Mouse (Mus musculus) cerebellum, postnatal 36 days (tissue): Measurements from ENCODE around the gene Tmem140.

Experiments used
- DNase-seq, 2 experiments: peaks; one replicate each; pipeline ENCODE4 v3.0.0; 2021 to 2022; ENCODE audit warnings: mixed read lengths in 2 of 2

The Tmem140 gene

GRCm38 (mm10) chr6:34909631-34910345 is 46.8 kb downstream of the Tmem140 start:
- DNase-seq: no peak

- peak; percentile 93 for DNase-seq
Observed at GRCm38 (mm10) chr6:34910371-34911219, 47.6 kb downstream of the Tmem140 start, which contains the start of gene Wdr91. TSS of gene Wdr91 (minus strand) at chr6:34910876.

- no peak for DNase-seq
Observed at GRCm38 (mm10) chr6:34913341-34914040, 50.5 kb downstream of the Tmem140 start.

- DNase-seq: no peak
Observed at GRCm38 (mm10) chr6:34914462-34914861, 51.5 kb downstream of the Tmem140 start.

- DNase-seq: no peak
Observed at GRCm38 (mm10) chr6:34919146-34919545, 56.2 kb downstream of the Tmem140 start.

- DNase-seq: no peak
Observed at GRCm38 (mm10) chr6:34919956-34920355, 57.0 kb downstream of the Tmem140 start, which contains the start of gene Stra8. TSS of gene Stra8 (plus strand) at chr6:34920163.

GRCm38 (mm10) chr6:34920631-34921030 is 57.7 kb downstream of the Tmem140 start:
- no peak for DNase-seq

GRCm38 (mm10) chr6:34921941-34922340 is 59.0 kb downstream of the Tmem140 start:
- peak in 1 of 2 experiments; percentile 14 for DNase-seq
